Mouse (Mus musculus): ENCODE measurements around the gene Ltb4r2.

DNA sequence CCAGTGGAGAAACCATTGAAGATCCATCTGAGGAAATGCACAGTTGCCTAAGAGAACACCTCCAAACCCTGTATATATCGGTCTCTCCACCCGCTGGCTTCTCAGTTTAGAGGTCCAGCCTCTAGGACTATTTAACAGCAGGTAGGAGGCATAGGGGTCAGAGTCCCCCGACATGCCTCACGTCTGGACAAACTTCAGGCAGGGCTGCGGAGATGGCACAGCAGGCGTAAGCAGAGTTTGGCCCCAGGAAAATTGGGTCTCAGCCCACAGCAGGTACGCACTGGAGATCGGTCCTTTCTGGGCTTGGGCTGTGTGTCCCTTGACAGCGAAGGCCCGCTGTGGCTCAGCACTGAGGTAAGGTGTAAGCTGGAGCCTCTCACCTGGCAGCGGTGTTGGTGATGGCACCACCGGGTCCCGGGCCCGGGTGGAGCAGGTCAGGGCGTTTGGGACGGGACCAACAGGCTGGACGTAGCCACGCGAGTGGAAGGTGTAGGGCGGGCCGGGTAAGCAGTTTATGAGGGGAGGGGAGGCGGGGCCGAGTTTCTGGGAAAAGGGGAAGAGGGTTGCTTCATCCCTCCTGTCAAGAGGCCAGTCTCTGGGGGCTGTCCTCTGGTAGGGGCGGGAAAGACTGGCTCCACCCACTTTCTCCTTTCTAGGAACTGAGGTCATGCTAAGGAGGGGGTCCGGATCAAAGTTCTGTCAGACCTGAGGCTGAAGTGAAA lies 48.1 kb upstream of the Ltb4r2 start:
- TF ChIP-seq POLR2A (IDR thresholded peaks at IDR 0.05; ENCODE audit: borderline replicate concordance, extremely low read depth, low read depth, low read length) (no peak), CTCF (IDR thresholded peaks at IDR 0.05; ENCODE audit: insufficient read depth, low read length) (no peak)
